Mouse (Mus musculus) heart, adult 8-10 months (tissue): ENCODE results near the gene Gm37240. TPM values are rescaled to one million over a fixed set of nuclear protein-coding genes. Genes with fewer than 3 reads are reported as not detected.
"Not testable (repeated sequence)": the region's sequence is repeated elsewhere in the genome, so short reads cannot be mapped to it uniquely, and the experiment has no call there.

ENCODE experiments used
- DNase-seq: peaks from one replicate; pipeline ENCODE4 v3.0.0; 2022; ENCODE audit warnings: low spot score
- total RNA-seq, 4 experiments: library from RNA; stranded (reverse); gene quantifications; 2 replicates each; pipeline ENCODE4 v1.2.4; 2022

The Gm37240 gene
- total RNA-seq, 4 experiments from 2014 or later: 36.8 to 49.5 (median 39.2) TPM

GRCm38 (mm10) chr3:84610183-84610710 lies 1277.1 kb downstream of the Gm37240 start:
- no peak for DNase-seq

- DNase-seq: no peak
These were observed 1284.1 kb downstream of the Gm37240 start for GRCm38 (mm10) chr3:84603212-84603611.

GRCm38 (mm10) chr3:84602759-84603158 lies 1284.6 kb downstream of the Gm37240 start:
- DNase-seq: no peak

- no peak for DNase-seq
These were observed 1285.3 kb downstream of the Gm37240 start for GRCm38 (mm10) chr3:84601870-84602495.

- no peak for DNase-seq
These were observed 1288.6 kb downstream of the Gm37240 start for GRCm38 (mm10) chr3:84598756-84599155.

GRCm38 (mm10) chr3:84597996-84598734 lies 1289.2 kb downstream of the Gm37240 start:
- no peak for DNase-seq

GRCm38 (mm10) chr3:84595677-84596234 lies 1291.6 kb downstream of the Gm37240 start:
- no peak for DNase-seq

GRCm38 (mm10) chr3:84594894-84595676 lies 1292.2 kb downstream of the Gm37240 start:
- DNase-seq: no peak

GRCm38 (mm10) chr3:84593274-84593673 lies 1294.0 kb downstream of the Gm37240 start, which contains the start of gene Tigd4:
Tigd4 (plus strand) TSS chr3:84593574.
- no peak for DNase-seq

- DNase-seq: no peak
These were observed 1300.6 kb downstream of the Gm37240 start for GRCm38 (mm10) chr3:84586736-84587135.

GRCm38 (mm10) chr3:84582913-84583276 lies 1304.4 kb downstream of the Gm37240 start:
- DNase-seq: no peak

GRCm38 (mm10) chr3:84582023-84582912 lies 1305.0 kb downstream of the Gm37240 start, which contains the start of gene Arfip1:
Arfip1 (minus strand) TSS chr3:84582625.
- peak; percentile 95 for DNase-seq

- no peak for DNase-seq
These were observed 1305.7 kb downstream of the Gm37240 start for GRCm38 (mm10) chr3:84581696-84582022.

- DNase-seq: no peak
These were observed 1306.6 kb downstream of the Gm37240 start for GRCm38 (mm10) chr3:84580716-84581115.

- DNase-seq: no peak
These were observed 1316.8 kb downstream of the Gm37240 start for GRCm38 (mm10) chr3:84570501-84570900.

GRCm38 (mm10) chr3:84569587-84569986 lies 1317.7 kb downstream of the Gm37240 start:
- no peak for DNase-seq

- DNase-seq: peak; percentile 36
These were observed 1318.8 kb downstream of the Gm37240 start for GRCm38 (mm10) chr3:84568540-84568939.

GRCm38 (mm10) chr3:84563415-84563814 lies 1323.9 kb downstream of the Gm37240 start:
- DNase-seq: no peak

GRCm38 (mm10) chr3:84562911-84563310 lies 1324.4 kb downstream of the Gm37240 start:
- not testable (repeated sequence) for DNase-seq

- DNase-seq: no peak
These were observed 1329.0 kb downstream of the Gm37240 start for GRCm38 (mm10) chr3:84558301-84558700.

GRCm38 (mm10) chr3:84555780-84556179 lies 1331.5 kb downstream of the Gm37240 start:
- no peak for DNase-seq
